Mouse (Mus musculus): ENCODE measurements at regions not wholly inside any gene's neighbourhood (a gene's known extent, or its start where the extent isn't known, plus 50 kb on each side); places are given as distances from the start of the nearest gene placed in this dataset.

GRCm38 (mm10) chr14:86350526-86350925 is 790.5 kb downstream of the Diaph3 start:
- H3K27ac ChIP-seq (replicated peaks) = no peak overlapping the region

GRCm38 (mm10) chr14:86339007-86339406 is 802.0 kb downstream of the Diaph3 start:
- Histone ChIP-seq H3K9ac (replicated peaks) (no peak overlapping the region), H3K4me2 (replicated peaks) (no peak overlapping the region), H3K27ac (replicated peaks) (no peak overlapping the region), H3K27me3 (no peaks in the 10 kb centered on the region), H3K36me3 (no peaks in the 10 kb centered on the region), H3K4me1 (no peaks in the 10 kb centered on the region), H3K4me3 (no peak overlapping the region), H3K9me3 (no peaks in the 10 kb centered on the region)
- WGBS = 82% methylated on average over 6 of the region's 6 CpGs
- ATAC-seq (replicated peaks) = no peak

More at GRCm38 (mm10) chr14:86350526-86350925, 790.5 kb downstream of the Diaph3 start:
- Histone ChIP-seq H3K36me3 (no peaks in the 10 kb centered on the region), H3K4me3 (no peak overlapping the region), H3K27me3 (no peaks in the 10 kb centered on the region), H3K9ac (replicated peaks) (no peak overlapping the region), H3K4me2 (replicated peaks) (no peak overlapping the region), H3K4me1 (peaks cover 5% of the 10 kb centered on the region), H3K9me3 (no peaks in the 10 kb centered on the region)
- 44% methylated on average over 1 of the region's 1 CpGs for WGBS
- peak; percentile 67 for ATAC-seq (replicated peaks)

GRCm38 (mm10) chr14:86337052-86337451 is 804.0 kb downstream of the Diaph3 start:
- H3K27me3 ChIP-seq = no peaks in the 10 kb centered on the region
- ATAC-seq (replicated peaks) = no peak
- WGBS = 61% methylated on average over 5 of the region's 5 CpGs

DNA sequence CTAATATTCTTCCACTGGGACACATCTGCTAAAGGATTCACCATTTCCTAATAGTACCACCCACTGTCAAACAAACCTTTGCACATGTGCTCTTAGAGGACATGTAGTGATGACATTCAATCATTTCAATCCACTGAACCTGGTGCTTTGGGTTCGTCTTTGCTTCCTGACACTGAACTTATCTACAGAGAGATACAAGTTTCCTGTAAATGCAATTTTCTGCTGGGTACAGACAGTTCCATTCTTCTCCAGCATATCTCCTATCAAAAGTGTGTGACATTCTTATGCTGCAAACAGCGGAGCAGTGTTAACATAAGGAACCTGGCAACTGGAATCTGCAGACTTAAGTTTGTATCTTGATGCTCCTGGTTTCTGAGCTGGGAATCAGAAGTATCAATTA is 805.8 kb downstream of the Diaph3 start:
- ATAC-seq (replicated peaks) = no peak
- Histone ChIP-seq H3K4me2 (replicated peaks) (no peak overlapping the region), H3K4me1 (0 out of 2 replicates have a peak, but pooled peaks cover 2% of the 10 kb centered on the region), H3K9ac (replicated peaks) (no peak overlapping the region), H3K27me3 (no peaks in the 10 kb centered on the region), H3K4me3 (no peak overlapping the region), H3K36me3 (no peaks in the 10 kb centered on the region), H3K27ac (replicated peaks) (no peak overlapping the region), H3K9me3 (no peaks in the 10 kb centered on the region)
- 89% methylated on average over 2 of the region's 2 CpGs for WGBS

More at GRCm38 (mm10) chr14:86337052-86337451, 804.0 kb downstream of the Diaph3 start:
- Histone ChIP-seq H3K9me3 (no peaks in the 10 kb centered on the region), H3K27ac (replicated peaks) (no peak overlapping the region), H3K4me2 (replicated peaks) (no peak overlapping the region), H3K9ac (replicated peaks) (no peak overlapping the region), H3K36me3 (no peaks in the 10 kb centered on the region), H3K4me1 (0 out of 2 replicates have a peak, but pooled peaks cover 2% of the 10 kb centered on the region), H3K4me3 (no peak overlapping the region)

DNA sequence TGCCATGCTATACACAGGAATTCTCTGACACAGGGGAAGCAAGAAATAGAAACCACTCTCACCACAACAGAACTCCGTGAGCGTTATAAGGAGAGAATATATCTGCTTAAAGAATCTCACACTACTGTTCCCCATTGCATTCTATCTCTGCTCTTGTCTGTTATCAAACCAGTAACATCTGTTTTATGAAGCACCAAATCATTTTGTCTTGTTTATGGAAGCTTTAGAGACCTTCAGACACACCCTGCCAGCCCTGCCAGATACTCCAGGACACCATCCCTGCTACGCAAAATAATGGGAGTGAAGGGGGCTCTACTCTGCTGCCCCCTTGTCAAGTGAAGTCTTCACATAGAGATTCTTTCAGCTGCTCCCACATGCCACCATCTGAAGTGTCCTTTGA is 811.9 kb downstream of the Diaph3 start:
- Histone ChIP-seq H3K4me3 (no peak overlapping the region), H3K27me3 (no peaks in the 10 kb centered on the region), H3K9me3 (no peaks in the 10 kb centered on the region), H3K9ac (replicated peaks) (no peak overlapping the region), H3K27ac (replicated peaks) (no peak overlapping the region), H3K4me1 (0 out of 2 replicates have a peak, but pooled peaks cover 10% of the 10 kb centered on the region), H3K36me3 (no peaks in the 10 kb centered on the region), H3K4me2 (replicated peaks) (no peak overlapping the region)
- WGBS = 89% methylated on average over 3 of the region's 3 CpGs
- ATAC-seq (replicated peaks) = no peak

DNA sequence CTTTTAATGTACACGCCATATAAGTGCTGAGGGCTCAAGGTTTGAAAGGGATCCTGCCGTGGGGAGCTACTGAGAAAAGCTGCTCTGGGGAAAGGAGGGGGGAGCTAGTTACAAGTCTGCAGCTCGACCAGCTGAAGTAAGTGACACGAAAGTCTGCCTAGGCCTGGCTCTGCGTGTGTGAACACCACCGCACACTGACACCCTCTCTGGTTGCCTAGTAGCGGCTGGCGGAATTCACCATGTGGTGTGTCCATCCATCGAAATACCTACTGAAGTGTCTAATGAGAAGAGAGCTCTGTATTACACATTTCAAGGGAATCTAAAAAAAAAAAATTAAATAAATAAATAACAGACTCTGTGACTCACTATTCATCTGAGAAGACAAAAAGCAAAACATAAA is 813.4 kb downstream of the Diaph3 start:
- Histone ChIP-seq H3K4me2 (replicated peaks) (no peak overlapping the region), H3K27ac (replicated peaks) (no peak overlapping the region), H3K36me3 (no peaks in the 10 kb centered on the region), H3K9me3 (no peaks in the 10 kb centered on the region), H3K27me3 (no peaks in the 10 kb centered on the region), H3K9ac (replicated peaks) (no peak overlapping the region), H3K4me1 (0 out of 2 replicates have a peak, but pooled peaks cover 7% of the 10 kb centered on the region), H3K4me3 (no peak overlapping the region)
- WGBS = 48% methylated on average over 9 of the region's 9 CpGs
- peak; percentile 85 for ATAC-seq (replicated peaks)

DNA sequence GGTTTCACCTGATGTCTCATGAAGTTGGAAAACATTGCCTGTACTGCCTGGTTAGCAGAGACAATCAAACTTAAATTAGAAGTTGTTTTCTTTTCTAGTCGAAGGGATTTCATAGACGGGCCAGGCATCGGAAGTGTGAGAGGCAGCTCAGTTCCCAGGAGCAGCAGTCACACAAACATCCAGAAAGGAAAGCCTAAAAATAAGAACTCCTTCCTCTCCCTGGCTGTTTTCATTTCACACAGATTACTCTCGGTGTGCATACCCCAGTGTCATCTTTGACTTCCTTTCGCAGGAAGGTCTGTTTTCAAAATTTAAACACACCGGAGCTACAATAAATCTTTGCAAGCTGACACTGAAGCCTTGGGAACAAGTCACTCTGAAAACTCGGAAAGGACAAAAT is 818.7 kb downstream of the Diaph3 start:
- H3K4me3 ChIP-seq = no peak overlapping the region
- no peak for ATAC-seq (replicated peaks)
- 75% methylated on average over 7 of the region's 7 CpGs for WGBS

GRCm38 (mm10) chr14:86315974-86316373 is 825.1 kb downstream of the Diaph3 start:
- Histone ChIP-seq H3K36me3 (no peaks in the 10 kb centered on the region), H3K9me3 (no peaks in the 10 kb centered on the region), H3K4me1 (no peaks in the 10 kb centered on the region), H3K9ac (replicated peaks) (no peak overlapping the region), H3K4me3 (no peak overlapping the region), H3K27ac (replicated peaks) (no peak overlapping the region), H3K4me2 (replicated peaks) (no peak overlapping the region), H3K27me3 (no peaks in the 10 kb centered on the region)
- ATAC-seq (replicated peaks) = no peak
- 75% methylated on average over 6 of the region's 6 CpGs for WGBS

More for the DNA sequence above, 818.7 kb downstream of the Diaph3 start:
- Histone ChIP-seq H3K36me3 (no peaks in the 10 kb centered on the region), H3K4me1 (0 out of 2 replicates have a peak, but pooled peaks cover 7% of the 10 kb centered on the region), H3K9ac (replicated peaks) (no peak overlapping the region), H3K27ac (replicated peaks) (no peak overlapping the region), H3K27me3 (no peaks in the 10 kb centered on the region), H3K4me2 (replicated peaks) (no peak overlapping the region), H3K9me3 (no peaks in the 10 kb centered on the region)

GRCm38 (mm10) chr14:86308949-86309543 is 832.0 kb downstream of the Diaph3 start:
- Histone ChIP-seq H3K36me3 (no peaks in the 10 kb centered on the region), H3K9me3 (no peaks in the 10 kb centered on the region), H3K9ac (replicated peaks) (no peak overlapping the region), H3K27ac (replicated peaks) (no peak overlapping the region), H3K27me3 (no peaks in the 10 kb centered on the region), H3K4me2 (replicated peaks) (no peak overlapping the region), H3K4me1 (no peaks in the 10 kb centered on the region), H3K4me3 (no peak overlapping the region)
- WGBS = 80% methylated on average over 7 of the region's 7 CpGs
- ATAC-seq (replicated peaks) = no peak

DNA sequence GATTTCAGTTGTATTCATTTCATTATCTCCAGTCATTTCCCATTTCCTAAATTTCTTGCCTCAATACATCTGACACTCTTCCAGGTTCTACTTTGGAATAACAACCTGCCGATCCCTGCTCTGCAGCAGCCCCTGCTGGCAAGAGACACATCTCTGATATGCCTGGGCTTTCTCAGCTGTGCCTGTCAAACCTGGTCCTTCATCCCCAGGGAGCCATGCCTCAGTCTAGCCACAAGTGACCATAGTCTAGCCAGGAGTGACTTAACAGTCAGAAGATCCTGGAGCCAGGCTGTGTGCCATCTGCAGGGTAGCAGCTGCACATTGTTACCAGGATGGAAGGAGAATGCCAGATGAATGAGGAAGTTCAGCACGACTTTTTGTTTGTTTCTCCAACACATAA is 833.2 kb downstream of the Diaph3 start:
- Histone ChIP-seq H3K27ac (replicated peaks) (no peak overlapping the region), H3K4me3 (no peak overlapping the region), H3K9ac (replicated peaks) (no peak overlapping the region), H3K4me1 (no peaks in the 10 kb centered on the region), H3K4me2 (replicated peaks) (no peak overlapping the region), H3K9me3 (no peaks in the 10 kb centered on the region), H3K36me3 (no peaks in the 10 kb centered on the region), H3K27me3 (no peaks in the 10 kb centered on the region)
- WGBS = 51% methylated on average over 2 of the region's 2 CpGs
- ATAC-seq (replicated peaks) = no peak

GRCm38 (mm10) chr14:86301666-86302065 is 839.4 kb downstream of the Diaph3 start:
- Histone ChIP-seq H3K9ac (replicated peaks) (no peak overlapping the region), H3K4me3 (no peak overlapping the region), H3K36me3 (no peaks in the 10 kb centered on the region), H3K27me3 (no peaks in the 10 kb centered on the region), H3K27ac (replicated peaks) (no peak overlapping the region), H3K4me2 (replicated peaks) (no peak overlapping the region), H3K9me3 (no peaks in the 10 kb centered on the region), H3K4me1 (no peaks in the 10 kb centered on the region)
- 88% methylated on average over 5 of the region's 5 CpGs for WGBS
- ATAC-seq (replicated peaks) = no peak

GRCm38 (mm10) chr14:86300811-86301210 is 840.2 kb downstream of the Diaph3 start:
- Histone ChIP-seq H3K27me3 (no peaks in the 10 kb centered on the region), H3K27ac (replicated peaks) (no peak overlapping the region), H3K36me3 (no peaks in the 10 kb centered on the region), H3K9ac (replicated peaks) (no peak overlapping the region), H3K9me3 (no peaks in the 10 kb centered on the region), H3K4me1 (no peaks in the 10 kb centered on the region), H3K4me3 (no peak overlapping the region), H3K4me2 (replicated peaks) (no peak overlapping the region)
- WGBS = 90% methylated on average over 1 of the region's 1 CpGs
- ATAC-seq (replicated peaks) = no peak

DNA sequence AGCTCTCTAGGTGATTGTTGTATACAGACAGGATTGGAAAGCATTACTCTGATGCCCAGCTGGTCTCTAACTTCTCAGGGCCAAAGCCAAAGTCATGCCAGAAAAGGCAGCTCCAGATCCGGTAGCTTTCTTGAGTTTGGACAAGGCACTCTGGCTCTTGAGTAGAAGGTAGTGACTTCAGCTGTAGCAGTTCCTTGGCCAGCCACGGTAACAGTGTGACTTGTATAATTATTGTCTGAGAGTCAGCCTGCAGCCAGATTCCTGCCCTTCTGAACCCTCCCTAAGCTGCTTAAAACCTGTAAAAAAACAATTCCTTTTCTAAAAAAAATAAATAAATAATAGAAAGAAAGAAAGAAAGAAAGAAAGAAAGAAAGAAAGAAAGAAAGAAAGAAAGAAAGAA is 843.0 kb downstream of the Diaph3 start:
- H3K27ac ChIP-seq (replicated peaks) = no peak overlapping the region
- no peak overlapping the region for H3K4me3 ChIP-seq
- no peak for ATAC-seq (replicated peaks)
- H3K27me3 ChIP-seq = no peaks in the 10 kb centered on the region
- H3K36me3 ChIP-seq = no peaks in the 10 kb centered on the region
- H3K9me3 ChIP-seq = no peaks in the 10 kb centered on the region
- WGBS = 43% methylated on average over 2 of the region's 2 CpGs
- no peak overlapping the region for H3K9ac ChIP-seq (replicated peaks)
- H3K4me2 ChIP-seq (replicated peaks) = no peak overlapping the region
- no peaks in the 10 kb centered on the region for H3K4me1 ChIP-seq
